Mouse (Mus musculus) embryonic fibroblast, embryonic 13.5 days (primary cell): Measurements from ENCODE around the gene Zwilch.

ENCODE experiments used
- CTCF ChIP-seq: IDR thresholded peaks from 2 replicates; pipeline ENCODE4 v1.5.1; 2011; ENCODE audit warnings: mild to moderate bottlenecking, control low read depth, low read length, moderate library complexity, borderline replicate concordance; ENCODE audit not compliant: insufficient read depth
- POLR2A ChIP-seq: IDR thresholded peaks from 2 replicates; pipeline ENCODE4 v1.6.1; 2011; ENCODE audit warnings: low read depth, mild to moderate bottlenecking, control low read depth, low read length, moderate library complexity

DNA sequence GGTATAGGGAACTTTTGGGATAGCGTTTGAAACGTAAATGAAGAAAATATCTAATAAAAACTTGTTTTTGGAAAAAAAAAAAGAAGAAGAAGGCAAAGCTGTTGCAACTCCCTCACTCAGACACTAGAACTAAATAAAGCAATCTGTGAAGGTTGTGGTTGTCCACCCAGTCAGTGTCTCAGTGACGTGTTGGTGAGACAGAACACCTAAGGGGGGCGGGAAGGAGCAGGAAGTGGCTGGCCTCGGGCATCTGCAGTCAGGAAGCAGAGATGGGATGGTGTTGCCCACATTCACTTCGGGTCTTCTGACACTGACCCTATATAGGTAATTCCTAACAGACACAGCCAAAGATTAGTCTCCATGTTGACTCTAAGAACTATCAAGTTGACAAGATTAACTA lies 57.1 kb downstream of the Zwilch start:
- no peak for TF ChIP-seq POLR2A
- TF ChIP-seq CTCF: no peak
